Mouse (Mus musculus) adrenal gland, adult 2 months (tissue): ENCODE data around the gene Dtl. TPM values are rescaled to one million over a fixed set of nuclear protein-coding genes. Genes with fewer than 3 reads are reported as not detected.

Experiments
- DNase-seq: peaks from one replicate; pipeline ENCODE4 v3.0.0; 2021
- polyA plus RNA-seq: library from polyadenylated mRNA; depleted of rRNA; stranded (reverse); fragments of >200 nt; gene quantifications from 2 replicates; pipeline ENCODE4 v1.2.3, GENCODE M21; 2012
- total RNA-seq, 2 experiments: library from RNA; stranded (reverse); gene quantifications; 2 replicates each; pipeline ENCODE4 v1.2.3; 2021

Dtl gene
- total and polyA plus RNA-seq, 3 experiments, result 0.34 to 1.0 (median 0.90) TPM

GRCm38 (mm10) chr1:191579524-191579923, 4.2 kb upstream of the Dtl start:
- no peak for DNase-seq

- no peak for DNase-seq
These were observed 380 bp downstream of the Dtl start for GRCm38 (mm10) chr1:191574871-191575457.

GRCm38 (mm10) chr1:191573906-191574639, 1.3 kb downstream of the Dtl start:
- DNase-seq, result no peak

GRCm38 (mm10) chr1:191570415-191570814, 4.9 kb downstream of the Dtl start:
- DNase-seq, result no peak

GRCm38 (mm10) chr1:191569625-191570024, 5.7 kb downstream of the Dtl start:
- no peak for DNase-seq

GRCm38 (mm10) chr1:191567859-191568258, 7.5 kb downstream of the Dtl start:
- DNase-seq, result no peak

GRCm38 (mm10) chr1:191562823-191563365, 12.4 kb downstream of the Dtl start:
- DNase-seq, result peak; percentile 15

- DNase-seq, result no peak
These were observed 15.6 kb downstream of the Dtl start for GRCm38 (mm10) chr1:191559779-191560178.

GRCm38 (mm10) chr1:191557109-191557508, 18.2 kb downstream of the Dtl start:
- DNase-seq, result peak; percentile 56

- no peak for DNase-seq
These were observed 24.6 kb downstream of the Dtl start for GRCm38 (mm10) chr1:191550786-191551185.

- DNase-seq, result no peak
These were observed 31.6 kb downstream of the Dtl start for GRCm38 (mm10) chr1:191543747-191544146.

GRCm38 (mm10) chr1:191541619-191542018, 33.7 kb downstream of the Dtl start:
- no peak for DNase-seq

- DNase-seq, result no peak
These were observed 34.3 kb downstream of the Dtl start for GRCm38 (mm10) chr1:191541014-191541413.

- DNase-seq, result no peak
These were observed 35.0 kb downstream of the Dtl start for GRCm38 (mm10) chr1:191540300-191540699.

- DNase-seq, result no peak
These were observed 40.4 kb downstream of the Dtl start for GRCm38 (mm10) chr1:191534896-191535295.

- no peak for DNase-seq
These were observed 44.3 kb downstream of the Dtl start for GRCm38 (mm10) chr1:191531023-191531422.

- DNase-seq, result peak; percentile 54
These were observed 45.9 kb downstream of the Dtl start for GRCm38 (mm10) chr1:191529406-191529805.

GRCm38 (mm10) chr1:191527921-191528612, 47.3 kb downstream of the Dtl start:
- peak; percentile 33 for DNase-seq

GRCm38 (mm10) chr1:191527089-191527488, 48.3 kb downstream of the Dtl start:
- DNase-seq, result peak; percentile 67

- no peak for DNase-seq
These were observed 53.9 kb downstream of the Dtl start for GRCm38 (mm10) chr1:191521395-191521794.

- no peak for DNase-seq
These were observed 54.7 kb downstream of the Dtl start for GRCm38 (mm10) chr1:191520669-191521068.

GRCm38 (mm10) chr1:191520194-191520593, 55.1 kb downstream of the Dtl start:
- DNase-seq, result no peak
